Mouse (Mus musculus): ENCODE measurements around the gene Faim.

Gene Faim
- long read RNA-seq, experiment 1, transcript Faim-201 (5 exons, 1,019 nt) = major isoform, 39 of 41 reads
- long read RNA-seq, experiment 1, partial matches to known transcripts = 1 of 41 reads
- long read RNA-seq, experiment 1, other reads (novel, unspliced or antisense) = 1 of 41 reads
- long read RNA-seq, experiment 2, full-length matches to known transcripts = 24 of 25 reads
- long read RNA-seq, experiment 2, partial matches to known transcripts = 1 of 25 reads
- long read RNA-seq, experiment 2, other reads (novel, unspliced or antisense) = 0 of 25 reads

GRCm38 (mm10) chr9:98985800-98986475 lies at the start of gene Faim:
Faim (plus strand) TSS chr9:98986373.
- intact Hi-C loops (cut with DNase I) = loop anchor here (10.0 kb wide), 2 partner anchors 259 to 389 kb away; partner anchors contain the start of gene Cep70

GRCm38 (mm10) chr9:98939290-98939689 lies 46.9 kb upstream of the Faim start:
- intact Hi-C loops (cut with DNase I) = loop anchor here (2.0 kb wide), 1 partner anchor 324 kb away; no protein-coding TSS in a partner anchor

GRCm38 (mm10) chr9:98952171-98953050 lies 33.8 kb upstream of the Faim start:
- intact Hi-C loops (cut with DNase I) = loop anchor here (10.0 kb wide), 1 partner anchor 308 kb away; no protein-coding TSS in a partner anchor

- intact Hi-C loops (cut with DNase I) = loop anchor here (10.0 kb wide), 1 partner anchor 308 kb away; no protein-coding TSS in a partner anchor
Measured at GRCm38 (mm10) chr9:98953291-98953690, 32.9 kb upstream of the Faim start.

- intact Hi-C loops (cut with DNase I) = loop anchor here (10.0 kb wide), 1 partner anchor 309 kb away; no protein-coding TSS in a partner anchor
Measured at GRCm38 (mm10) chr9:98953830-98954229, 32.3 kb upstream of the Faim start.

- intact Hi-C loops (cut with DNase I) = loop anchor here (10.0 kb wide), 1 partner anchor 310 kb away; no protein-coding TSS in a partner anchor
Measured at GRCm38 (mm10) chr9:98954391-98955102, 31.6 kb upstream of the Faim start.

GRCm38 (mm10) chr9:98955103-98955715 lies 31.0 kb upstream of the Faim start, which contains the start of gene Foxl2:
Foxl2 (plus strand) TSS chr9:98955288.
- intact Hi-C loops (cut with DNase I) = loop anchor here (10.0 kb wide), 1 partner anchor 310 kb away; no protein-coding TSS in a partner anchor

GRCm38 (mm10) chr9:98955716-98956224 lies 30.4 kb upstream of the Faim start:
- intact Hi-C loops (cut with DNase I) = loop anchor here (10.0 kb wide), 1 partner anchor 311 kb away; no protein-coding TSS in a partner anchor

GRCm38 (mm10) chr9:98956591-98957381 lies 29.4 kb upstream of the Faim start:
- intact Hi-C loops (cut with DNase I) = loop anchor here (10.0 kb wide), 1 partner anchor 312 kb away; no protein-coding TSS in a partner anchor

GRCm38 (mm10) chr9:98957751-98958351 lies 28.3 kb upstream of the Faim start:
- intact Hi-C loops (cut with DNase I) = loop anchor here (10.0 kb wide), 1 partner anchor 313 kb away; no protein-coding TSS in a partner anchor

GRCm38 (mm10) chr9:98958628-98959027 lies 27.5 kb upstream of the Faim start:
- intact Hi-C loops (cut with DNase I) = loop anchor here (10.0 kb wide), 1 partner anchor 314 kb away; no protein-coding TSS in a partner anchor

- intact Hi-C loops (cut with DNase I) = loop anchor here (2.0 to 10.0 kb wide), 2 partner anchors 315 to 345 kb away; no protein-coding TSS in a partner anchor
Measured at GRCm38 (mm10) chr9:98959851-98960250, 26.3 kb upstream of the Faim start.

GRCm38 (mm10) chr9:98960348-98960747 lies 25.8 kb upstream of the Faim start:
- intact Hi-C loops (cut with DNase I) = loop anchor here (2.0 kb wide), 1 partner anchor 346 kb away; no protein-coding TSS in a partner anchor

GRCm38 (mm10) chr9:98961591-98962477 lies 24.3 kb upstream of the Faim start:
- intact Hi-C loops (cut with DNase I) = loop anchor here (2.0 kb wide), 1 partner anchor 347 kb away; no protein-coding TSS in a partner anchor

GRCm38 (mm10) chr9:98962478-98963142 lies 23.6 kb upstream of the Faim start:
- intact Hi-C loops (cut with DNase I) = no loop called here

GRCm38 (mm10) chr9:98963661-98964060 lies 22.5 kb upstream of the Faim start:
- intact Hi-C loops (cut with DNase I) = no loop called here

Measured in adrenal gland (tissue).